Mouse (Mus musculus) c-Kit-positive CD71-positive TER-119-negative erythroid progenitor cells, embryonic 14.5 days (primary cell): ENCODE measurements around the gene Zfp704.

Source experiments
- DNase-seq: peaks from one replicate; pipeline ENCODE4 v3.0.0-alpha.2; 2013; ENCODE audit warnings: low read depth

Zfp704 gene

GRCm38 (mm10) chr3:9609581-9610341, at the start of gene Zfp704:
Gene Zfp704, minus strand, starts transcription at chr3:9610085.
- peak; percentile 63 for DNase-seq

- no peak for DNase-seq
Measured at GRCm38 (mm10) chr3:9633036-9634005, 23.4 kb upstream of the Zfp704 start.

DNA sequence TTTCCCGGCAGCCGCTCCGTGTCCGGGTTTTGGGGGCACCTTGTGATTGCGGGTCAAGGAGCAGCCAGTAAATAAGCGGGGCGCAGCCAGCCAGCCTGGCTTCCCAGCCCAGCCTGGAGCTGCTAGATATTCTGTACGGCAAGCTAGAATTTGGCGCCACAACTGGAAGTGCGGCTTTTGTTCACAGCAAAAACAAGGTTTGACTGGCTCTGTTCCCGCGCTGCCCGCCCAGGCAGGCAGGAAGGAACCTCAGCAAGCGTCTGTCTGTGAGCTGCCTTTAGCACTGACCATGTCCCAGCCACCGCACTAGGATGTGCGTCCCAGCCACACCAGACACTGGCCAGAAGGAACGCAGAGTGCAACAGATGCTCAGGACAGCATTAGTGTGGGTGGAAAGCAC, 20.1 kb upstream of the Zfp704 start:
- DNase-seq, result no peak

GRCm38 (mm10) chr3:9628041-9628440, 18.2 kb upstream of the Zfp704 start:
- DNase-seq, result no peak

DNA sequence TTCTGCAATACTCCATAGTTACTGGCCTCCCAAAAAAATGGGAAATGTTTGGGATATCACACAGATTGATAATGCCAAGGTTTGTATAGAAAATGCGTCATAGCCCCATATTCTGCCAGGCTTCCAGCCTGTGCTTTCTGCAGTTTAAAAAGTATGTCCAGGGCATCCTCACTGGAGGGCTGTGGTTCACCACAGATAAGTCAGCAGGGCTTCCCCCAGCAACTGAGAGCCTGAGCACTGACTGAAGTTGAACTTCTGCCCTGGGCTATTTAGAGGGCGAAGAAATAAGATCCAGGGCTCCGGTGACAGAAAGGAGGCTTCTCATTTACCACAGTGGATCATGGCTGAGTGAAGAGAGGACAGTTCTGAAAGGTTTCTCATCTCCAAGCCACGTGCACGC, 16.3 kb upstream of the Zfp704 start:
- no peak for DNase-seq

- DNase-seq, result no peak
Measured at GRCm38 (mm10) chr3:9620611-9621010, 10.7 kb upstream of the Zfp704 start.

DNA sequence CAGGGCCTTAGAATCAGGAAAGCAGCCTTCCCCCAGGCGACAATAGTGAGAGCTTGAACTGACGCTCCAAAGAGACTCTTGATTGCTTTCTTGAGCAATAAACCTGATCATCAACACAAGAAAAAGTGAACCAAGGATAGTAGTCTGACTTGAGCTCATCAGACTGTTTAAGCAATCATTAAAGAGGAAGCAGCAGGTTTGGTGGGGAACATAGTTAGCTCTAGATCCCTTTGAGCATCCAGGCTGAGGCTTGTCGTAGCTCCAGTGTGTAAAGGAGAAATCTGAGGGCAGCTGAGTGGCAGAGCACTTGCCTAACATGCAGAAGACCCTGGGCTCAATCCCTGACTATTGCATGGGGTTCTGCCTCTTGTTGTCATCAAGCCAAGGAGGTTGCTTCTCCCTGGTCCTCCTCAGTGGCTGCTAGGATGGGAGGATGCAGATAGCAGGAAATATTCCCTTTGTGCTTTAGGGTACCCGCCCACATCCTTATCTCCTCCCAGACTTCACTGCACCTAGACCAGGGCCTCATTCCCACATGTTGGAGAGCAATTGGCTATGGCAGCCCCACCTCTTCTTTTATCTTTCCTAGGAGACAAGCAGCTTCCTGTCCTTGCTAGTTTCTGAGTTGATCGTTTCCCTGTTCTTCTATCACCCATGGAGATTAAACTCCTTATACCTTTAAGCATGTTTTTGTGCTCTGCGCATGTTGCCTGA, 9.8 kb upstream of the Zfp704 start:
- DNase-seq, result no peak

GRCm38 (mm10) chr3:9617101-9617500, 7.2 kb upstream of the Zfp704 start:
- no peak for DNase-seq

DNA sequence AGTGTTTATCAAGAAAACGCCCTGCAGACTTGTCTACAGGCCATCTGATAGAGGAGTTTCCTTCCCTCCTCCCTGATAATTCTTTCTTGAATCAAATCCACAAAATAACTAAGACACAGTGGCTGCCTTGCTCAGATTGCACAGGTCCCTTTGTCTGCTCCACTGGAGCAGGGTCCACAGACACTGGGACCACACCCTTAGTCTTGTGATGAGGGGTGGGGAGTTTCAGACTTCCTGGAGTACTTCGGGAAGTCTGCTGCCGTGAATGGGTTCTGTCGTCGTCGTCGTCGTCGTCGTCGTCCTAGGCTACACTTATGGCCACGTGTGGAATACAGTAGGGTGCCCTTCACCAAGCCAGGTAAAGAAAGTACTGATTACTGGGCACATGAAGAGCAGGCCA, 4.8 kb upstream of the Zfp704 start:
- no peak for DNase-seq

DNA sequence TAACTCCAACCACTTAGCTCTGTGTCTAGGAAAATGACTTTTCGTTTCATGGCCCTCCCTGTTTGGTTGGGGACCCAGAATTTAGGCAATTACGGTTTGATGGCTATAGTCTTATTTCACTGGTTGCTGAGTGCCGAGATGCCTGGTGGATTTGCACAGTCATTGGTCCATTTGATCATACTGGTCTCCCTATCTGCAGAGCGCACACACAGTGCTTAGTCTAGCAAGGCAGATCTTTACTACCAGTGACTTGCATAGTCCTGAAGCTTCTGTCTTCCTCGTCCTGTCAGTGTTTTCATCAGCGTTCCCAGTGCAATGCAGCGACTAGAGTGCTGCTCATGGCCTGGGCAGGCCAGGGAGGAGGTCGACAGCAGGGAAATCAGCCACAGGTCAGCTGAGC, 4.1 kb upstream of the Zfp704 start:
- DNase-seq, result no peak

DNA sequence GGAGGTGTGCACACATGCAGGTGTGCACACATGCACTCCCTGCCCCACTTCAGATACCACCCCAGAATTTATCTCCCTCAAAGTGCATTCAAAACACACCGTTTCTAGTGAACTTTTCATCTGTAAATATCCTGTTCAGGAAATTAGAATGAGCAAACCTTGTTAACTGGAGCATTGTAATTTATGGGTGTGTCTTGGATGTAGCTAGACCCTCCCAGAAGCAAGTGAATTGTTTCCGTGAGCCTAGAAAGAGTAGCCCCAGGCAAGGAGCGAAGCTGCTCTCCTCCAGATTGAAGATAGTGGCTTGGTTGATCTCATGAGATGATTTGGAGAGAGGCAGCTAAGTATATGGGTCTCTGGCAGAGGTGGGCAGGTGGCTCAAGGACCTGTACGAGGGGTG, 1.3 kb upstream of the Zfp704 start:
- DNase-seq, result no peak

DNA sequence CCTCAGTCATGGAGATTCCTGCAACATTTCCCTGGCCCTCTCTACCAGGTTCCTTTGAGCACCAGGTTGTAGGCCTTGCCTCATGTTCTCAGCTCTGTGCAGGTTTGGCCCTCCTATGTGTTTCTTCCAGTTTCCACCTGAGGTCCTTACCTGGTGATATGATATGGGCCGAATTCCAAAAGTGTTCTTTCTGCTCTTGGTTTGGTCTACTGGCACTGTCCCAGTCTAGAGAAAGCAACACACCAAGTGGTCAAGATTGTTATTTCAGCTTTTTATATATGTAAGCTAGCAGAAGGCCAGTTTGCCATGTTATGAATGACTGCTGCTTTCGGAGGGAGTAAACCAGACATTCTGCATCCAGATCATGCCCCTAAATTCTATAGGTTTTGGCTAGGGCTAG, 541 bp upstream of the Zfp704 start:
- DNase-seq, result no peak

- no peak for DNase-seq
Measured at GRCm38 (mm10) chr3:9608906-9609580, 842 bp downstream of the Zfp704 start.

- DNase-seq, result peak; percentile 34
Measured at GRCm38 (mm10) chr3:9608441-9608905, 1.4 kb downstream of the Zfp704 start.

DNA sequence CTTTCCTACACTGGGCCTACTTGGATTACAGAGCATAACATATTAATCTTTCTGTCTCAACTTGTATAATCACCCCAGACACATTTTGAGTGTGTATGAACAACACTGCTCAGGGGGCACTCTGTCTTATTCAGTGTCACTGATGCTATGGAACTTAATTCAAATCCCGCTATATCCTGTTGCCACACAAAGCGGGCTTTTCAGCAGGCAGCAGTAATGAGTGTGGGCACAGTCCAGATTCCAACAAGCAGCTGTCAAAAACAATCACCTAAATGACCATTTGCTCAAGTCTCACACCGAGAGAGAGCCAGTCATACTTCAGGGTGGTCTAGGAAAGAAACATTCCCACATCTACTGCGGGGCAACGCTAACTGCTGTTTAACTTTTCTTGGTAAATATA, 2.2 kb downstream of the Zfp704 start:
- DNase-seq, result no peak

DNA sequence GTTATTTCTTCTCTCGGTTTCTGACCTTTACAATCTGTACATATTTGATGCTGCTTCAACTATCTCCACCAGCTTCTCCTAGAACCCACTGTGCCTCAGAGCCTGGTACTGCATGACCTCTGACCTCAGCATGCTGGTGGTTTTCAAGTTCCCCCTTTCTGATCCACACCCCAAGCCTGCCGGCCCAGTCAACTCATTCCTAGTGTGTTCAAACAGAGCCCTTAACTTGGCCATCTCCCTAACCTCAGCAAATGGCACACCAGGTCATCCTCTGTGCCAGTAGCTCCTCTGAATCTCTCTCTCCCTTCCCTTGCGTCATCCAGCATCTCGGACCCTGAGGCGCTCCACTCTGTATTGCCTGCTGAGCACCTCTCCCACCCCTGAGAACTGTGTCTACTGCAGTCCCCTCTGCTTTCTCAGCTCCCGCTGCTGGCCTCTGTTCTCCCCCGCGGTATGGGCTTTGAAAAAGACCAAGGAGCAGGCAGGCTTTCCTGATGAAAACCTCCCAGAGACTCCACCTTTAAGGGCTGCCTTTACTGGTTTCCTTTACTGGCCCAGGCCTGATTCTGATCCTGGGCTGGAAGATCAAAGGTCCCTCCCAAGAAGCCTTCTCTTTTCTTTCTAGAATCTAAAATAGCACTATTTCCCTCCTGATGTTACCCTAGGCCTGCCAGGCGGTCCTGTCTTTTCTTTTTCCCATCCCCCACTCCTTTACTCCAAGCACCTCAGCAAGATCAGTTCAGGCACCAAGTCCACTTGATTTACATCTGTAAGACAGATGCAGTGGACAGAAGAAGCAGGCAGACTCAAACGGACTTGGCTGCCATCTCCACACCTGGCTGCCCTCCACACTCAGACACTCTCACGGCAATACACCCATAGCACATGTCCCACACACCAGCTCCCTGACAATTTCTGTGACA, 3.8 kb downstream of the Zfp704 start:
- DNase-seq, result no peak

DNA sequence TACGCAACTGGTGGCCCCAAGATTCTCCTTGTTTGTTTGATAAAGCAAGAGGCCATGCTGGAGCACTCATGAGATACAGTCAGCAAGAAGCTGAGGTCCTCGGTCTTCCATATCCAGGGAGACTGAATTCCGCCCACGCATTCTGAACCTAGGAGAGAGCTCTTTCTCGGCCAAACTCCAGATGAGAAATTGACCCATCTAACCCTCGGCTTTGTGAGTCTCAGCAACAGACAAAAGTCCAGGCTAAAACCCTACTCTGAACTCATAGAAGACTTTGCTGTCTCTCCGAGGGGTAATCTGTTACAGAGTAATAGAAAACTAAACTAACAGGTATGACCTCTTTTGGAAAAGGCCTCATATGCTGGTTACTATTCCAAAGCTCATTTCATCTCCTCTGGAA, 4.9 kb downstream of the Zfp704 start:
- no peak for DNase-seq

DNA sequence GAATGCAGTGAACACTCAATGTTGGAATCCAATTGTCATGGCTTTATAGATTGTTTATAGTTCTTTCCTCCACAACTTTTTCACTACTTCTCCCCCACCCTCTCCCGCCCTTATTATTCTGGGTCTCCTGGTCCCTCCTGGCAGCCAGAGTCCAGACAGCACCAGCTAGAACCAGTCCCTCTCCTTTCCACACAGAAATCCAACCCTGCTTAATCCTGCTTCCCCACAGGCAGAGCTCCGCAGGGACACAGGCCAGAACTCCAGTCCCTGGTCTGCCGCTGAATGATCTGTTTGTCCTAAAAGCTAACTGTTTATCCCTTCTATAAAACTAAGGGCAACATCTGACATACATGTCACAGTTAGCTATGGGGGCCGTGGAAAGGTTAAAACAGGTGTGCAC, 6.0 kb downstream of the Zfp704 start:
- no peak for DNase-seq

GRCm38 (mm10) chr3:9600577-9600976, 9.3 kb downstream of the Zfp704 start:
- DNase-seq, result no peak

DNA sequence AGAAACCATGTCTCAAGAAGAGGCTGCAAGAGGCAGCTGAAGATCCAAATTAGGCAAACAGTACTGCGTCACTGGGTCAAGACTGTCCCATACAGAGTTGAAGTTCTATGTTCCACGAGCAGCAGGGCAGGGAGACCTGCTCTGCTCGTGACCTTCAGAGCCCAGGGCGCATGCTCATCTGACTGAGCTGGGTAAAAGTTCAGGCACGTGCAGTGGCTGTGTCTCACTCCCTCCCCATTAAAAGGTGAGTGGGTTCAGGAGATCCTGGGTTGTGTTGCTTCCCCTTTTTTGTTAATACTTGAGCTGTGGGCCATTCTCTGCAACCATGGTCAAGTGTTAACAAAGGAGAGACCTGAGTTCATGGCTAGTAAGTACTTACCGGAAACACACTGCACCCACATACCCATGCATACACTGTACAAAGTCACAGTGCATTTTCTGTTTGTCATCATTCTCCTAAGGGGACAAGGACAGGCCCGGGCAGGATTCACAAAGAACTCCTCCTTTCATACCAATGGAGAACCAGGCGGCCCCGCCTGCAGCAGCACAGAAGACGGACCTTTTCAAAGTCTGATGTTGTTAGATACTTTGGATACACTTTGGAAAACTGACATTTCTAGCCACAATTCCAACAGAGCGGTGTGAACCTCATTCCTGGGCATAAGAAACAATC, 10.0 kb downstream of the Zfp704 start:
- DNase-seq, result no peak
